Mouse (Mus musculus) stomach, embryonic 14.5 days (tissue): ENCODE measurements around the gene Hormad1. TPM values are rescaled to one million over a fixed set of nuclear protein-coding genes. Genes with fewer than 3 reads are reported as not detected.
"Not testable (repeated sequence)": the region's sequence is repeated elsewhere in the genome, so short reads cannot be mapped to it uniquely, and the experiment has no call there.

Experiments
- ATAC-seq: fragments of 200-750 bp; cut with Nextera tagmentation; 2 replicates; pipeline ENCODE4 v1.8.0; 2017; ENCODE audit warnings: low read depth, moderate TSS enrichment; ENCODE audit not compliant: insufficient number of reproducible peaks, insufficient read depth, low FRiP score
- H3K27ac ChIP-seq: fragments of 300-500 bp; sonication (generic); 2 replicates; pipeline ENCODE4 v1.5.1; 2014; ENCODE audit warnings: mild to moderate bottlenecking, low read length, moderate library complexity, mixed read lengths
- H3K27me3 ChIP-seq: fragments of 300-500 bp; sonication (generic); 2 replicates; pipeline ENCODE4 v1.6.1; 2014; ENCODE audit warnings: low read length, control low read depth, mixed read lengths; ENCODE audit not compliant: control insufficient read depth, insufficient read depth
- H3K36me3 ChIP-seq: fragments of 300-500 bp; sonication (generic); 2 replicates; pipeline ENCODE4 v1.6.1; 2014; ENCODE audit warnings: mild to moderate bottlenecking, control low read depth, low read length, moderate library complexity, mixed read lengths; ENCODE audit not compliant: control insufficient read depth, insufficient read depth
- H3K4me1 ChIP-seq: fragments of 300-500 bp; sonication (generic); 2 replicates; pipeline ENCODE4 v1.6.1; 2014; ENCODE audit warnings: low read length, control low read depth, mixed read lengths; ENCODE audit not compliant: control insufficient read depth, insufficient read depth
- H3K4me2 ChIP-seq: fragments of 300-500 bp; sonication (generic); replicated peaks from 2 replicates; pipeline ENCODE4 v1.6.1; 2014; ENCODE audit warnings: low read depth, low read length, control low read depth
- H3K4me3 ChIP-seq: fragments of 300-500 bp; sonication (generic); 2 replicates; pipeline ENCODE4 v1.5.1; 2014; ENCODE audit warnings: low read depth, low read length, control low read depth
- H3K9ac ChIP-seq: fragments of 300-500 bp; sonication (generic); replicated peaks from 2 replicates; pipeline ENCODE4 v1.6.1; 2014; ENCODE audit warnings: low read depth, mild to moderate bottlenecking, control low read depth, low read length, moderate library complexity, mixed read lengths
- H3K9me3 ChIP-seq: fragments of 300-500 bp; sonication (generic); 2 replicates; pipeline ENCODE4 v1.6.1; 2016; ENCODE audit warnings: low read depth, low read length, control low read depth; ENCODE audit not compliant: control insufficient read depth
- WGBS: fragments of 180-500 bp; shearing (Covaris S2); extraction: QIAGEN DNeasy Blood & Tissue Kit; methylation state at CpG from one replicate; pipeline ENCODE4 v1.1.7; 2014; 5-methylcytosine and 5-hydroxymethylcytosine counted together
- polyA plus RNA-seq: library from polyadenylated mRNA; unstranded; fragments of >200 nt; fragmentation: Nextera tagmentation; extraction: Ambion mirVana; gene quantifications from 2 replicates; pipeline ENCODE4 v1.2.1, GENCODE M21; 2014

Hormad1 gene
- polyA plus RNA-seq, 1 experiment from 2014 or later, result not detected

DNA sequence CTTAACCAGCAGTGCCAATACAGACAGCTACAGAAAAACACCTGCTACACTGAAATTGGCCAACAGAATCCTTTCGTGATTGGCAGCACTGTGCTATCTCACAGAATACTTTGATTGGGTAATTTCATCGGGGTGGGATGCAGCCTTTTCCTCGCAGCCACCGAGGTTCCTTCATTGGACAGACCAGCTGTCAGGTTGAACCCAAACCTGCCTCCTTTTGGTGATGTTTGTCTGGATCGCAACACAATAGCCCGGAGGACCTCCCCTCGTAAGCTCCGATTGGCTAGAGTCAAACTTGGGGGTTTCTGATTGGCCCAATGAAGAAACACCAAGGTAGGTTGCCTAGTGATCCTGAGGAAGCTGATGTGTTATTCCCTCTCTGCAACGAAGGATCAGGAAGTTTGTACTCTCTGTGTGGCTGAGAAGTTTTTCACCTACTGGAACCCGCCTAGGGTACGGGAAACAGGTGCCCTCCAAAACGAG lies 29.2 kb downstream of the Hormad1 start, which contains the start of gene Golph3l:
Gene Golph3l, plus strand, starts transcription at position 331 of the 483 bp plus-strand sequence.
- no peaks in the 10 kb centered on the region for H3K9me3 ChIP-seq
- H3K4me1 ChIP-seq, result no peaks in the 10 kb centered on the region
- H3K27me3 ChIP-seq, result no peaks in the 10 kb centered on the region
- ATAC-seq, result peak; percentile 100
- peaks cover 5% of the 10 kb centered on the region; the same call in 1 of the 2 replicates for H3K36me3 ChIP-seq
- WGBS, result under 1% methylated on average over 12 of the region's 12 CpGs
- peak within 1 kb of the TSS; percentile 63; the same call in 1 of the 2 replicates for H3K27ac ChIP-seq
- H3K9ac ChIP-seq, result peak within 1 kb of the TSS; percentile 28; the same call in 1 of the 2 replicates
- H3K4me3 ChIP-seq, result peak within 1 kb of the TSS; percentile 77
- H3K4me2 ChIP-seq, result peak within 1 kb of the TSS; percentile 66

DNA sequence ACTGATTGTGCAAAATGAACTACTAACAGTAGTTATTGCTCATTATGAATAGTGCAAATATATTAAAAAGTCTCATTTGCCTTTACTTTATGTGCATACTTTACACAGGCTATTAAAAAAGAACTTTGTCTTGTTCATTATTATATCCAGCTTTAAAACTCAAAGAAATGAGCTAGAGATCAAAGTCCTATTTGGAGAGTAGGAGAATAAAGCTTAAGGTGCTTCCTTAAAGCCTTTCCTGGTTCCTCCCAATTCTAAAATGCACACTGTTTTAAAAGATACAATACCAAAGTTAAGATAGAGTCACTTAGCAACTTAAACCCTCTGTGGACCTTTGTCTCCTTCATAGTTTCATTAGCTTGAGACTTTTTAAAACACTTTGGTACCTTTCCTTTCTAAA lies 39.3 kb downstream of the Hormad1 start:
- no peaks in the 10 kb centered on the region for H3K4me1 ChIP-seq
- no peak overlapping the region for H3K9ac ChIP-seq
- no peak overlapping the region for H3K4me3 ChIP-seq
- no peak overlapping the region for H3K4me2 ChIP-seq
- ATAC-seq, result no peak
- no peaks in the 10 kb centered on the region for H3K27me3 ChIP-seq
- H3K9me3 ChIP-seq, result no peaks in the 10 kb centered on the region
- H3K27ac ChIP-seq, result no peak overlapping the region
- peaks cover 12% of the 10 kb centered on the region; the same call in 1 of the 2 replicates for H3K36me3 ChIP-seq

DNA sequence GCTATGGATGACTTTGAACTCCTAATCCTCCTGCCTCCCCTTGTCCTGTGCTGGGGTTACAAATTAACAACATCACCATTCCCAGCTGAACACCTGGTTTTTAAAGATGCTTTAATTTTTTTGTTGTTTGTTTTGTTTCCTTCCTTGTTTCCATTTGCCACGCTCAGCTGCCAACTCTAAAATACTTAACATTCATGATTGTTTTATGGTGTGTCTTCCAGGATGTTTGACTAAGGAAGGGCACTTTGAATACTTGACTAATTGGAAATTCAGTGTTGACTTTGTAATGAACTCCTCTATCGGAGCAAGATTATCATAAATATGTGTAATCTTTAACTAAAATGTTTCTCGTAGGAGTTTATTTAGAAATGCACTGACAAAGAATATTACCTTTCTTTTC lies 41.8 kb downstream of the Hormad1 start:
- ATAC-seq, result no peak
- Histone ChIP-seq H3K4me2 (no peak overlapping the region), H3K27ac (no peak overlapping the region)

GRCm38 (mm10) chr3:95606096-95606495 lies 46.6 kb downstream of the Hormad1 start:
- H3K27me3 ChIP-seq, result no peaks in the 10 kb centered on the region
- H3K4me3 ChIP-seq, result no peak overlapping the region
- no peak overlapping the region for H3K4me2 ChIP-seq
- no peak overlapping the region for H3K9ac ChIP-seq
- H3K36me3 ChIP-seq, result peaks cover 11% of the 10 kb centered on the region
- no peaks in the 10 kb centered on the region for H3K9me3 ChIP-seq
- no peak for ATAC-seq
- H3K27ac ChIP-seq, result no peak overlapping the region
- H3K4me1 ChIP-seq, result no peaks in the 10 kb centered on the region
- WGBS, result 82% methylated on average over 3 of the region's 3 CpGs

More for the DNA sequence above, 41.8 kb downstream of the Hormad1 start:
- Histone ChIP-seq H3K4me3 (no peak overlapping the region), H3K9ac (no peak overlapping the region), H3K36me3 (peaks cover 3% of the 10 kb centered on the region; the same call in 1 of the 2 replicates), H3K27me3 (no peaks in the 10 kb centered on the region), H3K4me1 (no peaks in the 10 kb centered on the region), H3K9me3 (no peaks in the 10 kb centered on the region)
- WGBS, result 75% methylated on average over 3 of the region's 3 CpGs

DNA sequence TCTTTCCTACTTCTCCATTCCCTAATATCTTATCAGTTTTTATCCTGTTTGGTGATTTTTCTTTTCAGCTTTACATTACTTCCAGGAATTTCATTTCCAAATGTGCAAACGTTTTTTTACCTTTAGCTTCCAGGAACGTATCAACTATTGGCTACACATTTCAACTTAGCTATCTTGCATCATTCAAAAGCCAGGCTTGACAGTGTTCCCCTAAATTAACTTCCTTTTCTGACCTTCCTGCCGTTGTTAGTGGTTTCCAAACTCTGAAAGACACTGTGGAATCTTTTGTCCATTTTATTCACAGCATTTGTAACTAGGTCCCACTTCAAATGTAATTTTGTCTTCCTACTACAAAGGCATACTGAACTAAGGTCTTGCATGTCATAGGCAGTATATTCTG lies 49.7 kb downstream of the Hormad1 start:
- Histone ChIP-seq H3K4me2 (no peak overlapping the region), H3K9ac (no peak overlapping the region), H3K27ac (no peak overlapping the region), H3K9me3 (no peaks in the 10 kb centered on the region), H3K27me3 (no peaks in the 10 kb centered on the region), H3K4me1 (no peaks in the 10 kb centered on the region), H3K4me3 (no peak overlapping the region), H3K36me3 (peaks cover 17% of the 10 kb centered on the region)
- WGBS, result 69% methylated on average over 3 of the region's 3 CpGs
- no peak for ATAC-seq

GRCm38 (mm10) chr3:95613996-95614395 lies 54.5 kb downstream of the Hormad1 start:
- H3K4me3 ChIP-seq, result no peak overlapping the region
- H3K36me3 ChIP-seq, result peaks cover 40% of the 10 kb centered on the region
- H3K4me1 ChIP-seq, result no peaks in the 10 kb centered on the region
- H3K27me3 ChIP-seq, result no peaks in the 10 kb centered on the region
- ATAC-seq, result no peak
- WGBS, result 88% methylated on average over 1 of the region's 1 CpGs
- no peak overlapping the region for H3K27ac ChIP-seq
- H3K9me3 ChIP-seq, result no peaks in the 10 kb centered on the region
- no peak overlapping the region for H3K9ac ChIP-seq
- H3K4me2 ChIP-seq, result no peak overlapping the region

- H3K4me1 ChIP-seq, result no peaks in the 10 kb centered on the region
- no peak overlapping the region for H3K4me2 ChIP-seq
- H3K27ac ChIP-seq, result no peak overlapping the region
- no peak for ATAC-seq
- no peak overlapping the region for H3K4me3 ChIP-seq
- H3K9ac ChIP-seq, result no peak overlapping the region
- 65% methylated on average over 1 of the region's 1 CpGs for WGBS
- peaks cover 28% of the 10 kb centered on the region for H3K36me3 ChIP-seq
- no peaks in the 10 kb centered on the region for H3K9me3 ChIP-seq
- no peaks in the 10 kb centered on the region for H3K27me3 ChIP-seq
Observed at GRCm38 (mm10) chr3:95618511-95618910, 59.0 kb downstream of the Hormad1 start.

DNA sequence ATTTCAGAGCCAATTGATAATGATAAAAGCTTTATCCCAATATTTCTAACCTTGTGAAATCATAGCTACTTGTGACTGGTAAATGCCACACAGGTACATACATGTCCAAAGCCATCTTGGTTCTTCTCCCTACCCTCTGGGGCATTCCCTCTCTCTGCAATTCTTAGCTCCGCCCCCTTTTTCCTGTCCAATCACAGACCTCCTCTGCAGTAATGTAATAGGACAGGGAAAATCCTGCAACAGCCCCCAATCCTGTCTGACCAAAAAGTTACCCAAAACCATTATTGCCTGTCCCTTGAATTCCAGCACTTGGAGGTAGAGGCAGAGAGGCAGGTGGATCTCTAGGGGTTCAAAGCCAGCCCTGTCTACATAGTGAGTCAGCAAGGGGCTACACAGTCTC lies 61.8 kb downstream of the Hormad1 start:
- peaks cover 5% of the 10 kb centered on the region; the same call in 1 of the 2 replicates for H3K4me1 ChIP-seq
- 75% methylated on average over 1 of the region's 1 CpGs for WGBS
- peaks cover 17% of the 10 kb centered on the region for H3K36me3 ChIP-seq

GRCm38 (mm10) chr3:95622421-95622820 lies 62.9 kb downstream of the Hormad1 start:
- not testable (repeated sequence) for H3K4me1 ChIP-seq, H3K4me2 ChIP-seq, H3K4me3 ChIP-seq, H3K9me3 ChIP-seq, H3K9ac ChIP-seq, H3K27ac ChIP-seq, ATAC-seq, H3K27me3 ChIP-seq
- H3K36me3 ChIP-seq, result peaks cover 21% of the 10 kb centered on the region
- 94% methylated on average over 20 of the region's 20 CpGs for WGBS

More for the DNA sequence above, 61.8 kb downstream of the Hormad1 start:
- ATAC-seq, result no peak
- no peaks in the 10 kb centered on the region for H3K27me3 ChIP-seq
- no peak overlapping the region for H3K4me3 ChIP-seq
- H3K9ac ChIP-seq, result no peak overlapping the region
- H3K4me2 ChIP-seq, result no peak overlapping the region
- no peaks in the 10 kb centered on the region for H3K9me3 ChIP-seq
- H3K27ac ChIP-seq, result no peak overlapping the region
